Mouse (Mus musculus) layer of hippocampus, postnatal 25 days (tissue): Measurements from ENCODE around the gene Nup62cl. TPM values are rescaled to one million over a fixed set of nuclear protein-coding genes. Genes with fewer than 3 reads are reported as not detected.
A peak's percentile ranks its signal among the peaks of the same experiment; 100 is the strongest.

Experiments
- DNase-seq, 2 experiments: peaks; one replicate each; pipeline ENCODE4 v3.0.0; 2022; ENCODE audit warnings: mixed read lengths in 2 of 2, low spot score in 1 of 2; ENCODE audit errors: extremely low spot score in 1 of 2
- total RNA-seq, 2 experiments: library from RNA; stranded (reverse); gene quantifications; 2 replicates each; pipeline ENCODE4 v1.2.3; 2021

The Nup62cl gene
- total RNA-seq = under 1 TPM; 0.19 to 0.39 TPM

GRCm38 (mm10) chrX:140062135-140062975, at the start of gene Nup62cl, which contains the start of gene Pih1h3b:
Gene Nup62cl (minus strand): TSS chrX:140062712.
Gene Pih1h3b (plus strand): TSS chrX:140062879.
- DNase-seq = no peak

DNA sequence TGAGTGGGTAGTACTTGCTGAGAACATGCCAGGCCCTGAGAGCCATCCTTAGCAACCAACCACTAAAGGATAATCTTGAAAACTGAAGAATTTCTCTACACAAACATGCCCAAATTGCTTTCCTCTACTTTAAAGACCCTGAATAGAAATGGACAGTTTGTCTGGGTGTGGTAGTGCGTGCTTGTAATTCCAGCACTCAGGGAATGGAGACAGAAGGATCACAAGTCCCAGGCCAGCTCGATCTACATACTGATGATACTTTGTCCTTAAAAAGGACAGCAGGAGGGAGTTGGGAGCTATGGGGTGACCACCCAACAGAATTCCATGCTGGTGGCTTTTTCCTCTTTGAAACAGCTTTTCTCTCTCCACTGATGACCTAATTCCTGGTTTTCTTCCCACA, 31.6 kb upstream of the Nup62cl start:
- no peak for DNase-seq

DNA sequence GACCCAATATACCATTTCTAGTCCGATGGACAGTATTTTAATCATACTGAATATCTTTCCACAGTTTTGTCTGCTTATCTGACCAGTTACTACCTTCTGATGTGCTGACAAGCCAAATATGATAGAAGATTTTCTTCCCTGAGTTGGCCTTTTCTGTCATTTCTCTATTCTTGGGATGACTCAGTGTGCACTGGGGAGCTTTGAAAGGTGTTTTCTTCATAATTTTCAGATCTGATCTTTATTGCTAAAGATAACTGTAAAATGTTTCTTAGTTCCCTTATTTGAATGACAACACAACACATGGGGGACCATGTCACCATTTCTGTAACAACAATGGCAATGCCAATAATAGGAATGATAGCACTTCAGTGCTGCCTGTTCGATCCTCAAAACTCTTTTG, 20.0 kb upstream of the Nup62cl start:
- DNase-seq = no peak

GRCm38 (mm10) chrX:140060886-140061874, 1.3 kb downstream of the Nup62cl start:
- DNase-seq = no peak

GRCm38 (mm10) chrX:139998691-139999065, 63.8 kb downstream of the Nup62cl start:
- no peak for DNase-seq

DNA sequence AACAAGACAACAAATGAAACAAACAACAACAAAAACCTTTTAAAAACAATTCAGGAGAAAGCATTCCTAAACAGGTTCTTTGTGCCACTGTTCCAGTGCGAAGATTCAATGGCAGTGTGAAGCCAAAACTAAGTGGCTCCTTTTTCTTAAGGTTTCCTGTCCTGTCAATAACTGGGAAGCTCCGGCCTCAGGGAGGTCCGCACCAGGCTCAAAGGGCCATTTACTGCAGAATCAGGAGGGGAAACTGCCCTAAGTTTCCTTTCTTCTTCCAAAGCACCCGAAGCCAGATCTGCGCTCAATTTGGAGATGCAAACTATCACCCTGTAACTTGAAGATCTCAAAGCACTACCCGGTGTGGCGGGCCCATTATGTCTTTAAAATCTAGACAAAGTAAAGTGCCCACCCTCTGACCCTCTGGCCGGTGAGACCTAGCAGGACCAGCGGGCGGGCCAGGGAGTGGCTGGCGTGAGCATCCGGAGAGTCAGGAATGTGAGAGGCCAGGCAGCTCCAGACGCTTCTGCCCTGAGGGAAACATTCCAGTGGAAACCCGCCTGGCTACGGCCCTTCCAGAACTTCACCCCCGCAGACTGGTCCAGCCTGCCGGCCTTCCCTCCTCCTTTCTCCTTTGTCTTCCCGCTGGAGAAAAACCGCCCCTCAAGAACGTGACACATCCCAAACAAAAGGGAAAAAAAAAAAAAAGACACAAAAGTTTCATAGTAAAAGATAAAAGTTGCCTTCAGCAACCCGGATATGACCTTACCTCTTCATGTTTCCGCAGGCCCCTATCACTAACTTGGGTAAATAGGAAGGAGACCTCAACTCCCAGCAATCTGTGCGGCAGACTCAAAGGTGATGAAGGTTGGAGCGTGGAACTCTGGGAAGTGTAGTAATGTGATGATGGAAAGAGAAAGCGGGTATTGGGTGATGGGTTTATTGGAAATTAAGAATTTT, 64.5 kb downstream of the Nup62cl start, which contains the start of gene Rbm41:
Gene Rbm41, minus strand, starts transcription at position 856 of the 951 bp plus-strand sequence.
- peak; percentile 17 to 20 for DNase-seq

- DNase-seq = no peak
Observed at GRCm38 (mm10) chrX:139982115-139982514, 80.4 kb downstream of the Nup62cl start.

Other genes starting within 250 kb of the Nup62cl start
- 1 to 10 TPM; 3.8 to 5.8 TPM for gene Morc4, start 191.0 kb downstream of the Nup62cl start, total RNA-seq
- 1 to 10 TPM; 7.3 to 8.6 TPM for gene Rbm41, start 64.1 kb downstream of the Nup62cl start, total RNA-seq
- gene Pih1h3b, start 167 bp upstream of the Nup62cl start, total RNA-seq = not detected